Mouse (Mus musculus) intestine, embryonic 15.5 days (tissue): Measurements from ENCODE around the gene Hfm1. TPM values are rescaled to one million over a fixed set of nuclear protein-coding genes. Genes with fewer than 3 reads are reported as not detected.

Experiments
- ATAC-seq: fragments of 200-750 bp; cut with Nextera tagmentation; 2 replicates; pipeline ENCODE4 v1.8.0; 2017; ENCODE audit warnings: moderate TSS enrichment, moderate library complexity
- H3K27ac ChIP-seq: fragments of 300-500 bp; sonication (generic); 2 replicates; pipeline ENCODE4 v1.5.1; 2015; ENCODE audit warnings: mild to moderate bottlenecking, inconsistent platforms
- H3K27me3 ChIP-seq: fragments of 300-500 bp; sonication (generic); replicated peaks from 2 replicates; pipeline ENCODE4 v1.6.1; 2015; ENCODE audit warnings: inconsistent platforms
- H3K36me3 ChIP-seq: fragments of 300-500 bp; sonication (generic); 2 replicates; pipeline ENCODE4 v1.6.1; 2015; ENCODE audit warnings: inconsistent platforms
- H3K4me1 ChIP-seq: fragments of 300-500 bp; sonication (generic); replicated peaks from 2 replicates; pipeline ENCODE4 v1.6.1; 2015; ENCODE audit warnings: inconsistent platforms
- H3K4me2 ChIP-seq: fragments of 300-500 bp; sonication (generic); replicated peaks from 2 replicates; pipeline ENCODE4 v1.6.1; 2015; ENCODE audit warnings: mild to moderate bottlenecking, inconsistent platforms
- H3K4me3 ChIP-seq: fragments of 300-500 bp; sonication (generic); replicated peaks from 2 replicates; pipeline ENCODE4 v1.5.1; 2015; ENCODE audit warnings: inconsistent platforms
- H3K9ac ChIP-seq: fragments of 300-500 bp; sonication (generic); 2 replicates; pipeline ENCODE4 v1.6.1; 2015; ENCODE audit warnings: inconsistent platforms
- H3K9me3 ChIP-seq: fragments of 300-500 bp; sonication (generic); 2 replicates; pipeline ENCODE4 v1.6.1; 2016; ENCODE audit warnings: inconsistent platforms
- WGBS: fragments of 180-500 bp; shearing (Covaris S2); methylation state at CpG from one replicate; pipeline ENCODE4 v1.1.7; 2015; 5-methylcytosine and 5-hydroxymethylcytosine counted together
- polyA plus RNA-seq: library from polyadenylated mRNA; unstranded; fragments of >200 nt; fragmentation: Nextera tagmentation; extraction: Ambion mirVana; gene quantifications from 2 replicates; pipeline ENCODE4 v1.2.1, GENCODE M21; 2015

Gene Hfm1
- polyA plus RNA-seq, 1 experiment from 2014 or later = 1.2 TPM

GRCm38 (mm10) chr5:106830775-106831174 lies 95.3 kb downstream of the Hfm1 start:
- H3K4me3 ChIP-seq = no peak overlapping the region
- no peak for ATAC-seq
- H3K36me3 ChIP-seq = no peaks in the 10 kb centered on the region
- H3K9ac ChIP-seq = no peak overlapping the region
- H3K9me3 ChIP-seq = no peaks in the 10 kb centered on the region
- no peaks in the 10 kb centered on the region for H3K27me3 ChIP-seq
- H3K4me2 ChIP-seq = no peak overlapping the region
- 75% methylated on average over 4 of the region's 4 CpGs for WGBS
- no peaks in the 10 kb centered on the region for H3K4me1 ChIP-seq
- no peak overlapping the region for H3K27ac ChIP-seq

GRCm38 (mm10) chr5:106826740-106827139 lies 99.4 kb downstream of the Hfm1 start:
- H3K36me3 ChIP-seq = no peaks in the 10 kb centered on the region
- no peak overlapping the region for H3K4me2 ChIP-seq
- no peak overlapping the region for H3K4me3 ChIP-seq
- no peak for ATAC-seq
- H3K27me3 ChIP-seq = no peaks in the 10 kb centered on the region
- no peaks in the 10 kb centered on the region for H3K9me3 ChIP-seq
- no peak overlapping the region for H3K9ac ChIP-seq
- no peak overlapping the region for H3K27ac ChIP-seq
- H3K4me1 ChIP-seq = peaks cover 4% of the 10 kb centered on the region; the same call in 1 of the 2 replicates

GRCm38 (mm10) chr5:106826044-106826443 lies 100.1 kb downstream of the Hfm1 start:
- H3K4me3 ChIP-seq = no peak overlapping the region
- no peaks in the 10 kb centered on the region for H3K36me3 ChIP-seq
- H3K9me3 ChIP-seq = no peaks in the 10 kb centered on the region
- H3K4me2 ChIP-seq = peak overlapping the region; percentile 72; the same call in 1 of the 2 replicates
- H3K4me1 ChIP-seq = peaks cover 4% of the 10 kb centered on the region; the same call in 1 of the 2 replicates
- no peak for ATAC-seq
- no peak overlapping the region for H3K9ac ChIP-seq
- H3K27me3 ChIP-seq = no peaks in the 10 kb centered on the region
- H3K27ac ChIP-seq = no peak overlapping the region
- WGBS = 60% methylated on average over 8 of the region's 8 CpGs

- 14% methylated on average over 19 of the region's 19 CpGs for WGBS
- H3K4me3 ChIP-seq = peak overlapping the region; percentile 35
- no peaks in the 10 kb centered on the region for H3K9me3 ChIP-seq
- H3K27me3 ChIP-seq = no peaks in the 10 kb centered on the region
- H3K36me3 ChIP-seq = no peaks in the 10 kb centered on the region
- no peak overlapping the region for H3K27ac ChIP-seq
- no peak for ATAC-seq
- 0 out of 2 replicates have a peak overlapping the region, but pooled peaks have one; percentile 17 for H3K9ac ChIP-seq
- peak overlapping the region; percentile 72 for H3K4me2 ChIP-seq
- H3K4me1 ChIP-seq = peaks cover 4% of the 10 kb centered on the region; the same call in 1 of the 2 replicates
Measured at GRCm38 (mm10) chr5:106825301-106825853, 100.7 kb downstream of the Hfm1 start.

- WGBS = 86% methylated on average over 5 of the region's 5 CpGs
- no peak overlapping the region for H3K4me3 ChIP-seq
Measured at GRCm38 (mm10) chr5:106824716-106825115, 101.4 kb downstream of the Hfm1 start.

GRCm38 (mm10) chr5:106819630-106820029 lies 106.5 kb downstream of the Hfm1 start:
- no peak overlapping the region for H3K27ac ChIP-seq
- H3K4me3 ChIP-seq = no peak overlapping the region
- H3K36me3 ChIP-seq = no peaks in the 10 kb centered on the region
- H3K9ac ChIP-seq = no peak overlapping the region
- H3K9me3 ChIP-seq = no peaks in the 10 kb centered on the region
- H3K27me3 ChIP-seq = no peaks in the 10 kb centered on the region
- ATAC-seq = no peak
- H3K4me1 ChIP-seq = no peaks in the 10 kb centered on the region
- H3K4me2 ChIP-seq = no peak overlapping the region
- 83% methylated on average over 8 of the region's 8 CpGs for WGBS

More at GRCm38 (mm10) chr5:106824716-106825115, 101.4 kb downstream of the Hfm1 start:
- peaks cover 4% of the 10 kb centered on the region; the same call in 1 of the 2 replicates for H3K4me1 ChIP-seq
- H3K27ac ChIP-seq = no peak overlapping the region
- no peaks in the 10 kb centered on the region for H3K36me3 ChIP-seq
- H3K4me2 ChIP-seq = no peak overlapping the region
- H3K9me3 ChIP-seq = no peaks in the 10 kb centered on the region
- H3K9ac ChIP-seq = no peak overlapping the region
- no peaks in the 10 kb centered on the region for H3K27me3 ChIP-seq
- ATAC-seq = no peak

GRCm38 (mm10) chr5:106815923-106816654 lies 110.0 kb downstream of the Hfm1 start:
- H3K4me1 ChIP-seq = no peaks in the 10 kb centered on the region
- no peaks in the 10 kb centered on the region for H3K9me3 ChIP-seq
- H3K27me3 ChIP-seq = no peaks in the 10 kb centered on the region
- ATAC-seq = peak; percentile 49; the same call in 1 of the 2 replicates
- no peak overlapping the region for H3K4me3 ChIP-seq
- no peak overlapping the region for H3K9ac ChIP-seq
- H3K36me3 ChIP-seq = no peaks in the 10 kb centered on the region
- H3K4me2 ChIP-seq = peak overlapping the region; percentile 8
- 62% methylated on average over 15 of the region's 15 CpGs for WGBS
- no peak overlapping the region for H3K27ac ChIP-seq

- no peak overlapping the region for H3K9ac ChIP-seq
- no peaks in the 10 kb centered on the region for H3K9me3 ChIP-seq
- no peaks in the 10 kb centered on the region for H3K4me1 ChIP-seq
- H3K27me3 ChIP-seq = no peaks in the 10 kb centered on the region
- no peaks in the 10 kb centered on the region for H3K36me3 ChIP-seq
- no peak overlapping the region for H3K27ac ChIP-seq
- 71% methylated on average over 6 of the region's 6 CpGs for WGBS
- H3K4me3 ChIP-seq = no peak overlapping the region
- no peak for ATAC-seq
- no peak overlapping the region for H3K4me2 ChIP-seq
Measured at GRCm38 (mm10) chr5:106814611-106815010, 111.5 kb downstream of the Hfm1 start.

- no peak overlapping the region for H3K4me3 ChIP-seq
- H3K4me2 ChIP-seq = no peak overlapping the region
- no peaks in the 10 kb centered on the region for H3K9me3 ChIP-seq
- peak; percentile 50; the same call in 1 of the 2 replicates for ATAC-seq
- peaks cover 3% of the 10 kb centered on the region; the same call in 1 of the 2 replicates for H3K27me3 ChIP-seq
- H3K4me1 ChIP-seq = peaks cover 7% of the 10 kb centered on the region; the same call in 1 of the 2 replicates
- H3K36me3 ChIP-seq = no peaks in the 10 kb centered on the region
- no peak overlapping the region for H3K9ac ChIP-seq
- no peak overlapping the region for H3K27ac ChIP-seq
- 2% methylated on average over 12 of the region's 12 CpGs for WGBS
Measured at GRCm38 (mm10) chr5:106803094-106803493, 123.0 kb downstream of the Hfm1 start.

GRCm38 (mm10) chr5:106801886-106802798 lies 124.0 kb downstream of the Hfm1 start:
- 6% methylated on average over 32 of the region's 32 CpGs for WGBS
- H3K4me3 ChIP-seq = peak overlapping the region; percentile 32
- H3K9me3 ChIP-seq = no peaks in the 10 kb centered on the region
- no peak overlapping the region for H3K27ac ChIP-seq
- no peak overlapping the region; the same call in 1 of the 2 replicates for H3K9ac ChIP-seq
- no peaks in the 10 kb centered on the region for H3K36me3 ChIP-seq
- peak; percentile 58 for ATAC-seq
- peaks cover 7% of the 10 kb centered on the region; the same call in 1 of the 2 replicates for H3K4me1 ChIP-seq
- peaks cover 3% of the 10 kb centered on the region; the same call in 1 of the 2 replicates for H3K27me3 ChIP-seq
- H3K4me2 ChIP-seq = peak overlapping the region; percentile 70

GRCm38 (mm10) chr5:106801215-106801863 lies 124.8 kb downstream of the Hfm1 start:
- Histone ChIP-seq H3K27me3 (peaks cover 3% of the 10 kb centered on the region; the same call in 1 of the 2 replicates), H3K27ac (no peak overlapping the region), H3K4me2 (peak overlapping the region; percentile 70; the same call in 1 of the 2 replicates), H3K36me3 (no peaks in the 10 kb centered on the region), H3K9me3 (no peaks in the 10 kb centered on the region), H3K4me3 (no peak overlapping the region), H3K9ac (no peak overlapping the region), H3K4me1 (peaks cover 7% of the 10 kb centered on the region; the same call in 1 of the 2 replicates)
- ATAC-seq = 0 out of 2 replicates have a peak, but pooled peaks have one; percentile 6
- WGBS = 22% methylated on average over 9 of the region's 9 CpGs
